Mouse (Mus musculus) limb, embryonic 15.5 days (tissue): ENCODE measurements around the gene Znrf2. TPM values are rescaled to one million over a fixed set of nuclear protein-coding genes. Genes with fewer than 3 reads are reported as not detected.

Source experiments
- ATAC-seq: fragments of 200-750 bp; cut with Nextera tagmentation; 2 replicates; pipeline ENCODE4 v1.8.0; 2017; ENCODE audit warnings: low read depth, moderate TSS enrichment; ENCODE audit not compliant: insufficient number of reproducible peaks, low FRiP score, low TSS enrichment
- H3K27ac ChIP-seq: fragments of 300-500 bp; sonication (generic); 2 replicates; pipeline ENCODE4 v1.5.1; 2015; ENCODE audit warnings: moderate library complexity, mild to moderate bottlenecking, inconsistent platforms
- H3K27me3 ChIP-seq: fragments of 300-500 bp; sonication (generic); 2 replicates; pipeline ENCODE4 v1.6.1; 2015; ENCODE audit warnings: inconsistent platforms
- H3K36me3 ChIP-seq: fragments of 300-500 bp; sonication (generic); 2 replicates; pipeline ENCODE4 v1.6.1; 2015; ENCODE audit warnings: inconsistent platforms
- H3K4me1 ChIP-seq: fragments of 300-500 bp; sonication (generic); 2 replicates; pipeline ENCODE4 v1.6.1; 2015; ENCODE audit warnings: inconsistent platforms
- H3K4me2 ChIP-seq: fragments of 300-500 bp; sonication (generic); 2 replicates; pipeline ENCODE4 v1.6.1; 2015; ENCODE audit warnings: mild to moderate bottlenecking, inconsistent platforms
- H3K4me3 ChIP-seq: fragments of 300-500 bp; sonication (generic); 2 replicates; pipeline ENCODE4 v1.5.1; 2015; ENCODE audit warnings: mild to moderate bottlenecking, inconsistent platforms
- H3K9ac ChIP-seq: fragments of 300-500 bp; sonication (generic); 2 replicates; pipeline ENCODE4 v1.6.1; 2015; ENCODE audit warnings: inconsistent platforms
- H3K9me3 ChIP-seq: fragments of 300-500 bp; sonication (generic); 2 replicates; pipeline ENCODE4 v1.6.1; 2016; ENCODE audit warnings: inconsistent platforms
- WGBS: fragments of 180-500 bp; shearing (Covaris S2); methylation state at CpG from one replicate; pipeline ENCODE4 v1.1.7; 2015; 5-methylcytosine and 5-hydroxymethylcytosine counted together
- polyA plus RNA-seq: library from polyadenylated mRNA; unstranded; fragments of >200 nt; fragmentation: Nextera tagmentation; extraction: Ambion mirVana; gene quantifications from 2 replicates; pipeline ENCODE4 v1.2.1, GENCODE M21; 2015

Gene Znrf2
- polyA plus RNA-seq, 1 experiment from 2014 or later: 4.8 TPM

- no peaks in the 10 kb centered on the region for H3K4me1 ChIP-seq
- no peak for ATAC-seq
- WGBS: 91% methylated on average over 4 of the region's 4 CpGs
These were observed 114.9 kb downstream of the Znrf2 start for GRCm38 (mm10) chr6:54931641-54932040.

DNA sequence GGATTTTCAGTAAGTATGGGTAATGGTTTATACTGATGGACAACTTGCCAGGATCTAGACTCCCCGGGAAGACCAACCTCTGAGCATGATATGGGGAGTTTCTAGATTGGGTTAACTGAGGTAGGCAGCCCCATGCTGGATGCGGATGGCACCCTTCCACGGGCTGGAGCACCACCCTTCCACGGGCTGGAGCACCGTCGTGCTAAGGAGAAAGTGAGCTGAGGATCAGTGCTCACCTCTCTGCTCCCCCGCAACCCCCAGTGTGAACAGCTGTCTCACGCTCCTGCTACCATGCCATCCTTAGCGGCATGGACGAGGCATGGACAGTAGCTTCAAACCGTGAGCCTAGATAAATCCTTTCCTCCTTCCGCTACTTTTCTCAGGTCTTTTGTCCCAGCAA lies 115.8 kb downstream of the Znrf2 start:
- no peak for ATAC-seq
- Histone ChIP-seq H3K4me3 (no peak overlapping the region), H3K4me2 (no peak overlapping the region), H3K36me3 (peaks cover 10% of the 10 kb centered on the region; the same call in 1 of the 2 replicates), H3K9me3 (no peaks in the 10 kb centered on the region), H3K27ac (no peak overlapping the region), H3K4me1 (no peaks in the 10 kb centered on the region), H3K27me3 (no peaks in the 10 kb centered on the region), H3K9ac (no peak overlapping the region)
- 94% methylated on average over 12 of the region's 12 CpGs for WGBS

More at GRCm38 (mm10) chr6:54931641-54932040, 114.9 kb downstream of the Znrf2 start:
- Histone ChIP-seq H3K27me3 (no peaks in the 10 kb centered on the region), H3K27ac (no peak overlapping the region), H3K9me3 (no peaks in the 10 kb centered on the region), H3K4me2 (no peak overlapping the region), H3K9ac (no peak overlapping the region), H3K4me3 (no peak overlapping the region), H3K36me3 (peaks cover 12% of the 10 kb centered on the region; the same call in 1 of the 2 replicates)

DNA sequence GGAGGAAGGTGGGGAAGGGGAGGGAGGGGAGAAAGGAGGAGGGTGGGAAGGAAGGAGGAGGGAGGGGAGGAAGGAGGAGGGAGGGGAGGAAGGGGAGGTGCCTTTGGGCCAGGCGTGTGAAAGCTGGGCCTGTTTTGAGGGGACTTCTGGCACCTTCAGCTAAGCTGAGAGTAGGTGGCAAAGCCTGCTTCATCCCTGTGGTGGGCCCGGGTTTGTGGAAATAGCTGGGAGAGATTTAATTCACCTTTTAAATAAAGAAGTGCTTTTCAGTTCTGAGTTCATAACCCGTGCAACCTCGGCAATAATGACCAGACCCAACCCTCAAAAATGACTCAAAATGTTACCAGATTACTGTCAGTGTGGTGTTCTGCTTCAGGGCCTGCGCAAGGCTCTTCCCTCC lies 116.5 kb downstream of the Znrf2 start:
- H3K4me1 ChIP-seq: no peaks in the 10 kb centered on the region
- no peak overlapping the region for H3K4me2 ChIP-seq
- H3K27me3 ChIP-seq: no peaks in the 10 kb centered on the region
- H3K9ac ChIP-seq: no peak overlapping the region
- H3K36me3 ChIP-seq: peaks cover 12% of the 10 kb centered on the region; the same call in 1 of the 2 replicates
- no peak overlapping the region for H3K4me3 ChIP-seq
- 75% methylated on average over 5 of the region's 5 CpGs for WGBS
- H3K9me3 ChIP-seq: no peaks in the 10 kb centered on the region
- ATAC-seq: no peak
- no peak overlapping the region for H3K27ac ChIP-seq

- 72% methylated on average over 3 of the region's 3 CpGs for WGBS
- no peak for ATAC-seq
These were observed 117.2 kb downstream of the Znrf2 start for GRCm38 (mm10) chr6:54933866-54934265.

DNA sequence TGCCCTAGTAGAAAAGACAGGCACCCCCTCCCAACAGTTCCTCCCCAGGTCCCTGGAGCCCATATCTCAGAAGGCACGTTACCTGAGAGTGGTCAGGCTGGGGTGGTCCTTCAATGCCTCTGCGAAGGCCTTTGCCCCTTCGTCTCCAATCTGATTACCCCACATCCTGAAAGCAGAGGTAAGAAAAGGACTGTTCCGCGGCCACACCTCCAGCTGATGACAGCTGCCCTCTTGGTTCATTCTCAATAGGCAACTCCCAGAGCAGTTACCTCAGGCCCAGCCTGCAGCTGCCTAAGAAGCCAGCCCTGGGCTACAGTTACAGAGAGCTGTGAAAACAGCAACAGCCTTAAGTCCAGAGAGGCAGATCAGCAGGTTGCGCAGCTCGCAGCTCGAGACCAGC lies 117.6 kb downstream of the Znrf2 start:
- Histone ChIP-seq H3K9me3 (no peaks in the 10 kb centered on the region), H3K4me1 (no peaks in the 10 kb centered on the region), H3K4me3 (no peak overlapping the region), H3K4me2 (no peak overlapping the region), H3K36me3 (peaks cover 12% of the 10 kb centered on the region; the same call in 1 of the 2 replicates), H3K9ac (no peak overlapping the region), H3K27ac (no peak overlapping the region), H3K27me3 (no peaks in the 10 kb centered on the region)
- ATAC-seq: no peak
- WGBS: 89% methylated on average over 8 of the region's 8 CpGs

More at GRCm38 (mm10) chr6:54933866-54934265, 117.2 kb downstream of the Znrf2 start:
- no peak overlapping the region for H3K4me2 ChIP-seq
- no peaks in the 10 kb centered on the region for H3K4me1 ChIP-seq
- H3K27me3 ChIP-seq: no peaks in the 10 kb centered on the region
- no peak overlapping the region for H3K9ac ChIP-seq
- no peak overlapping the region for H3K4me3 ChIP-seq
- H3K36me3 ChIP-seq: peaks cover 9% of the 10 kb centered on the region; the same call in 1 of the 2 replicates
- H3K27ac ChIP-seq: no peak overlapping the region
- H3K9me3 ChIP-seq: no peaks in the 10 kb centered on the region

GRCm38 (mm10) chr6:54934930-54935329 lies 118.2 kb downstream of the Znrf2 start:
- H3K27me3 ChIP-seq: no peaks in the 10 kb centered on the region

DNA sequence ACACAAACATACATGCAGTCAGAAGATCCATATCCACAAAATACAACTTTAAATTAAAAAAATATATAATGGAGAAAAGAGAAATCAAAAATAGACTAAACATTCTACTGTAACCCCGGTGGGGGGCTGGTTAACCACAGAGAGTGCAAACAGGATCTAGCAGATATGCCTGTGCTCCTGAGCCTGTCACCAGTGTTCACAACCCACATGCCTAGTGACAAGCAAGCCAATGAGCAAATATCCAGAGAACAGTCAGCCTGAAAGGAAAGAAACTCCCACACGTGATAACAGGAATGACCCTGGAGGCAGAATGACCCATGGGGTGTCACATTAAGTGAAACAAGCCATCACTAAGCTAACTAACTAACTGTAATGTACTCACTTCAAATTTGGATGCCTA lies 119.8 kb downstream of the Znrf2 start:
- H3K9me3 ChIP-seq: no peaks in the 10 kb centered on the region
- ATAC-seq: no peak
- no peaks in the 10 kb centered on the region for H3K27me3 ChIP-seq
- no peak overlapping the region for H3K4me3 ChIP-seq
- 55% methylated on average over 2 of the region's 2 CpGs for WGBS
- H3K27ac ChIP-seq: no peak overlapping the region
- H3K36me3 ChIP-seq: peaks cover 12% of the 10 kb centered on the region; the same call in 1 of the 2 replicates
- H3K4me1 ChIP-seq: no peaks in the 10 kb centered on the region; the same call in 1 of the 2 replicates
- no peak overlapping the region for H3K4me2 ChIP-seq
- no peak overlapping the region for H3K9ac ChIP-seq

More at GRCm38 (mm10) chr6:54934930-54935329, 118.2 kb downstream of the Znrf2 start:
- no peak for ATAC-seq
- Histone ChIP-seq H3K27ac (no peak overlapping the region), H3K9me3 (no peaks in the 10 kb centered on the region), H3K4me1 (no peaks in the 10 kb centered on the region; the same call in 1 of the 2 replicates), H3K36me3 (peaks cover 12% of the 10 kb centered on the region; the same call in 1 of the 2 replicates), H3K4me3 (no peak overlapping the region), H3K9ac (no peak overlapping the region), H3K4me2 (no peak overlapping the region)
- WGBS: 83% methylated on average over 5 of the region's 5 CpGs

DNA sequence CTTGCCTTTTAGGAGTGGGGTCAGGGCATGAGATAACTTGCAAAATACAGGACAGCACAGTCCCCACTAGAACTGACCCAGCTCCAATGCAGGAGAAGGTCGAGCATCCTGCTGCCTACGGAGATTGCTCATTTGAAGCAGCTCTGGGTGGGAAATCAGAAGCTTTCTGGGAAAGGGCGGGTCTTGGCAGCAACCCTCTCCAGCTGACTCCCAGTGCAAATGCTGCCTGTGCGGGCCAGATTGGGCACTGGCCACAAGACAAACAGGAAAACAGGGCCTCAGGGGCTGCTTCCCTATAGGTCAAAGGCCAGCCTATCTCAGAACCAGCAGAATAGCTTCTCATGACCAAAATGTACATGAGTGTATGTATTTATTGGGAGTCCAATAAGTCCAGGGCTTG lies 122.9 kb downstream of the Znrf2 start:
- no peak overlapping the region for H3K27ac ChIP-seq
- 53% methylated on average over 4 of the region's 4 CpGs for WGBS
- H3K4me1 ChIP-seq: peaks cover 7% of the 10 kb centered on the region
- H3K9ac ChIP-seq: no peak overlapping the region
- H3K4me2 ChIP-seq: no peak overlapping the region
- peaks cover 17% of the 10 kb centered on the region for H3K27me3 ChIP-seq
- ATAC-seq: no peak
- H3K36me3 ChIP-seq: peaks cover 16% of the 10 kb centered on the region
- no peaks in the 10 kb centered on the region for H3K9me3 ChIP-seq
- no peak overlapping the region for H3K4me3 ChIP-seq

GRCm38 (mm10) chr6:54940126-54940525 lies 123.4 kb downstream of the Znrf2 start:
- Histone ChIP-seq H3K4me1 (peaks cover 7% of the 10 kb centered on the region), H3K27me3 (peaks cover 22% of the 10 kb centered on the region), H3K4me3 (no peak overlapping the region), H3K4me2 (no peak overlapping the region), H3K9ac (no peak overlapping the region), H3K27ac (no peak overlapping the region), H3K36me3 (peaks cover 15% of the 10 kb centered on the region), H3K9me3 (no peaks in the 10 kb centered on the region)
- WGBS: 76% methylated on average over 7 of the region's 7 CpGs
- ATAC-seq: no peak

DNA sequence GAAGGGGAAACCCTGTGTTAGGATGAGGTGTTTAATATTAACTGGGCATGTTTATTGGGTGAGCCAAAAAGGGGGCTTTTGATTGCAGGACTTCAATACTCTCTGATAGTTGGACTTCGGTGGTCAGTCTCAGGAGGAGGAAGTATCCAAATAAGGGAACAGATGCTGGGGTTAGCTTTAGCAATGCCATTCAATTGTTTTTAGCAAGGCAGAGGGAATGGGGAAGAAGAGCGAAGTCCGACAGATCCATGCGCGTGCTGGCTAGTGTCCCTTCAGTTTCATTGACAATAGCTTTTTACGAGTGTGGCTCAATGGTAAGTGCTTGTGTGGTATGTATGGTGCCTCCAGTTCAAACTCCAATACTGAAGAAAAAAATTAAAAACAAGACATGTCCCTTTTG lies 124.4 kb downstream of the Znrf2 start:
- no peak for ATAC-seq
- H3K4me1 ChIP-seq: peaks cover 7% of the 10 kb centered on the region
- peaks cover 22% of the 10 kb centered on the region for H3K27me3 ChIP-seq
- H3K9ac ChIP-seq: no peak overlapping the region
- H3K9me3 ChIP-seq: no peaks in the 10 kb centered on the region
- H3K4me2 ChIP-seq: no peak overlapping the region
- no peak overlapping the region for H3K4me3 ChIP-seq
- WGBS: 90% methylated on average over 6 of the region's 6 CpGs
- H3K36me3 ChIP-seq: peaks cover 14% of the 10 kb centered on the region
- no peak overlapping the region for H3K27ac ChIP-seq

Other genes with a start within 250 kb of the Znrf2 start
- 5.8 and 7.6 TPM in 2 replicates for gene Plekha8, start 221.8 kb upstream of the Znrf2 start, polyA plus RNA-seq
- gene Fkbp14, start 219.6 kb upstream of the Znrf2 start, polyA plus RNA-seq: 69.7 and 71.9 TPM in 2 replicates
- 9.3 and 10.6 TPM in 2 replicates for gene Mturn, start 135.3 kb upstream of the Znrf2 start, polyA plus RNA-seq
- 12.3 and 13.3 TPM in 2 replicates for gene Nod1, start 155.7 kb downstream of the Znrf2 start, polyA plus RNA-seq
- gene Ggct, start 176.0 kb downstream of the Znrf2 start, polyA plus RNA-seq: 31.1 and 37.6 TPM in 2 replicates
- gene Gars, start 221.1 kb downstream of the Znrf2 start, polyA plus RNA-seq: 149 and 156 TPM in 2 replicates